Mouse (Mus musculus): ENCODE measurements around the gene Cnst.

Gene Cnst

GRCm38 (mm10) chr1:179545768-179546550, at the start of gene Cnst, which contains the start of gene Tfb2m:
TSS of gene Cnst (plus strand) at chr1:179546370.
TSS of gene Tfb2m (minus strand) at chr1:179546267.
- peak; percentile 98 for DNase-seq (ENCODE audit: low spot score in 2 of 2)

GRCm38 (mm10) chr1:179499257-179499656, 46.9 kb upstream of the Cnst start:
- no peak for DNase-seq (ENCODE audit: low spot score in 2 of 2)

DNA sequence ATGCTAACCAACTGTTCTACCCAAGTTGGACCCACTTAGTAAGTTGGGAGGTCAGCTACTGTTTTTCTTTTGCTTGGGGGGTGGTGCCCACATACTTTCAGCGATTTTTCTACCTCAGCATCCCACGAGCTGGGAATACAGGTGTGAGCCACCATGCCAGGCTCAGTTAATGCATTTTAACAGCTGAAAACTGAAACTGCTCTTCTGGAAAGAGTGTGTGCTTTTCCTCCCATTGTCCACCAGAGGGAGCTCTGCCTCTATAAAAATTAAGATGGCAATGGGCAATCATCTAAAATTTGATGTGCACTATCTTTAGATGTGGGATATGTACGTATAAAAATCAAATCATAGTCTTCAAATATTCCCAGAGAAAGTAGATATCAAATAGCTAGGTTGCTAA, 43.6 kb upstream of the Cnst start:
- DNase-seq (ENCODE audit: low spot score in 2 of 2): peak in 1 of 2 experiments; percentile 21

DNA sequence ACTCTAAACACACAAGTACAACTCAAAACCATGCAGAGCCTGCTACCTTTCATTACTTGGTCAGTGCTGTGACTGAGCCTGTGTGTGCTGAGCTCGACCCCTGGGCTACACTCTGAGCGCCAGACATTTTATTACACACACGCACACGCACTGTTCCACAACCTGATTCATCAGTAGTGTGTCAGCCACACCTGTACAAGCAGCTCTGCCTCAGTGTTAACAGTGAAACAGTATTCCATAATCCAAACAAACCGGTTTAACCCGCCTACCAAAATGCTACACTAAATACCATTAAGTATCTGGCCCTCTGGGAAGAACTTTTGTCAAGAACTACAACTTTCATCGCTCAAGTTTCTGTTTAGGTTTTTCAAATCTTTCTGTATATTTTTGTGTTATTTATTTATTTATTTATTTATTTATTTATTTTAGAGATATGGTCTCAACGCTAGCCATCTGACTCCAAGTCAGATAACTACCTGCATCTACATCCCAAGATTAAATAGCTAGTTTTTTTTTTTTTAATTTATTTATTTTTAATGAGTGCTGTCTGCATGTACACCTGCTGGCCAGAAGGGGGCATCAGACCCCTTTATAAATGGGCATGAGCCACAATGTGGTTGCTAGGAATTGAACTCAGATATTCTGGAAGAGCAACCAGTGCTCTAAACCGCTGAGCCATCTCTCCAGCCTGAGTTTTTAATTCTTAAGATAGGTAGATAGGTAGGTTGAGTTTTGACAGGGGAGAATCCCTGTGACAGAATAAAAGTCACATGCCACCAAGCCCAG, 39.4 kb upstream of the Cnst start:
- DNase-seq (ENCODE audit: low spot score in 2 of 2): peak in 1 of 2 experiments; percentile 50

GRCm38 (mm10) chr1:179510546-179511340, 35.4 kb upstream of the Cnst start:
- no peak for DNase-seq (ENCODE audit: low spot score in 2 of 2)

DNA sequence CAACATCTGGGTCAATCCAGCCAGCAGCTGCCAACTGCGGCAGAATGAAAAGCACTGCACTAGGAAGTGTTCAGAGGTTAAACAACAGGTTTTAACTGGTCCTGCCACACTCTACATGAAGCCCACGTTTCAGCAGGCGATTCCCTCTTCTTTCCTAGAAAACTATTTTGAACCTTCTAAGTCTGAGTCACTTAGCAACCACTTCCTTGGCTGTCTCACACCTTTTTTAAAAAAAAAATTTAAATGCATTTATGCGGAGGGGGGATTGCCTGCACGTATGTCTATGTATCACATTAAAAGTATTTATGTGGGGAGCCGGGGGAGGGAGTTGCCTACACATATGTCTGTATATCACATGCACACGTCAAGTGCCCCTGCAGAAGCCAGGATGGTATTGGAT, 34.3 kb upstream of the Cnst start:
- DNase-seq (ENCODE audit: low spot score in 2 of 2): no peak

DNA sequence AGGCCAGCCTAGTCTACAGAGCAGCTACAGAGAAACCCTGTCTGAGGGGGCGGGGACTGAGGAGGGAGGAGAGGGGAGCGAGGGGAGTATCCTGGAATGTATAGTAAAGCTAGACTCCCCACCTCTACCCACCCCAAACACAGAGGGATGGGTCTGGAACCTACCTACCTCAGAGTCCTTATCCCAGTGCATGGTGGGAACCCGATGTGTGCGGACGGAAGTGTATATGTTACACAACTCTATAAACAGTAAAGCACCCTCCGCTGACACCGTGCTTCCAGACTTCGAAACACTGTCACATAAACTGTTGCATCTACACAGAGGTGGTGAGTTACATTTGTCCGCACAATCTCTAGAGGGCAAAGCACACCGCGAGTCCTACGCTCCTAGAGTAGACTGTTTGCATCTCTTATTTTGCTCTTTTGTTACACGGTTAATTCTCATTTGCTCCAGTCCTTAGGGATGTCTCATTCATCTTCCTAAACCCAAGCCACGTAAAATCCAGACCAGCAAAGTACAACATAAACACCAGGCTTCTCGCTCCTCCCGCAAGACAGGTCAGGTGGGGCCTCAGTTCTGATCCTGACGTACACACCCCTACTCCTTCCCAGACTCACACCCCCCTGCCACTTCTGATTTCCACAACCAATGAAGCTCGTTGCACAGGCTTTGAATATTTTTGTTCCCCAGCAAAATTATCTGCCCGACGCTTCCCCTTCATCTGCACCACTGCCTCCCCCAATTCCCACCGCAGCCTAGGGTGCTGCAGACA, 29.0 kb upstream of the Cnst start:
- peak; percentile 25 to 28 for DNase-seq (ENCODE audit: low spot score in 2 of 2)

DNA sequence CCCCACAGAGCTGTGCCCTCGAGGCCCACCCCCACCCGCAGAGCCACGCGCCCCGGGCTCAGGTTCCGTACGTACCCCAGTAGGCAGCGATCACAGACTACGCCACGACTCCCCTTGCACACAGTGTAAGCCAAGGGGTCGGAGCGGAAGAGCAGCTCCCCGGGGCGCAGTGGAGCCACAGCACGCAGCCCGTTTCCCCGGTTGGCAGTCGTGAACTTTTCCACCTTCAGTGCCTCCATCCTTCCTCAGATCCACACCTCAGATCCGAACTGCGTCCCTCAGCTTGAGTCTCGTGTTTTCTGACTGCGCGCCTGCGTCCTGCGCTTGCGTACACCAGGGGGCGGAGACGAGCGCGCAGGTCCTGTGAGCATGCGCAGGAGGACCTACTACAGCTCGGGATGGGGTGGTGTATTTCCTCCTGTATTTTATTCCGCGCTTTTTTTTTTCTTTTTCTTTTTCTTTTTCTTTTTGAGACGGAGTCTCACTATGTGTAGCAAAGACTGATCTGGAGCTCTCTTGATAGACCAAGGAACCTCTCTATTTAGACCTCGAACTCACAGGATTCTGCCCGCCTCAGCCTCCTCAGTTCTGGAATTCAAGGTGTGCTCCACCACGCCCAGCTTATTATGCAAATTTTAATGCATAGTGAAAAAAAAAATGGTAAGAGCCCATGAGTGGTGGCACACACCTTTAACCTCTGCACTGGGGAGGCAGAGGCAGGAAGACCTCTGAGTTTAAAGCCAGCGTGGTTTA, 28.3 kb upstream of the Cnst start, which contains the start of gene Smyd3:
Smyd3 (minus strand) TSS at position 329 of the 753 bp plus-strand sequence.
- DNase-seq (ENCODE audit: low spot score in 2 of 2): peak; percentile 79 to 89

GRCm38 (mm10) chr1:179519901-179520300, 26.3 kb upstream of the Cnst start:
- no peak for DNase-seq (ENCODE audit: low spot score in 2 of 2)

DNA sequence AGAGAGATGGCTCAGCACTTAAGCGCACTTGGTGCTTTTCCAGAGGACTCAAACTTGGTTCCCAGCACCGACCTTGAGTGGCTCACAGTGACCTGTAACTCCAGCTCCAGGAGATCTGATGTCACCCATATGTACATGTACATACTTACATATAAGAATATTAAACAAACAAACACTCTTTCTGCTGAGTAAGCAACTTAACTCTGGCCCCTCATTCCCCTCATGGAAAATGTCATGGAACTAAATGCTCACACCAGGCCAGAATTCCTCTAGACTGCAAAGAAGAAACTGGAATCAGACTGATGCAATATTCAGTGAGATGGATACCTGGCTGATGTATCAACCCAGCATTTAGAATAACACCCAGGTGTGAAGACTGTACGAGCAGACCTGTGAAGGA, 7.1 kb upstream of the Cnst start:
- DNase-seq (ENCODE audit: low spot score in 2 of 2): no peak

- no peak for DNase-seq (ENCODE audit: low spot score in 2 of 2)
These were observed 6.3 kb upstream of the Cnst start for GRCm38 (mm10) chr1:179539887-179540286.

- peak in 1 of 2 experiments; percentile 35 for DNase-seq (ENCODE audit: low spot score in 2 of 2)
These were observed 4.7 kb upstream of the Cnst start for GRCm38 (mm10) chr1:179541502-179541901.

GRCm38 (mm10) chr1:179546551-179546917, 364 bp downstream of the Cnst start:
- DNase-seq (ENCODE audit: low spot score in 2 of 2): no peak

DNA sequence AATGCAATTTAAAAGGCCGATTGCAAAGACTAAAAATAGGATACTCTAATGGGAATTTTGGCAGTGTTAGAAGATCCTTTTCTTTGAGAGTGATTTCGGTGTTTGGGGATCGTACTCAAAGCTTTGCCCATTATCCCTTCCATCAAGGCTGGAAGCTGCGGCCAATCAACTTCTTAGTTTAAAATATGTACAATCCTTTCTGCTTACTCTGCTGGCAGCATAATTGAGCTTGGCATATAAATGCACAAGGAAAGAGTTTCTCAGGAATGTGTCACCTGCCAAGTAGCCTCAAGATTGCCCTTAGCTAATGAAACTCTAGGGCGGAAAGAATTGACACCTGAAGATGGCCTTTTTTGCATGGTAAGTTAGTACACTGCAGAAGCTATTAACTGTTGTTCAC, 1.0 kb downstream of the Cnst start:
- no peak for DNase-seq (ENCODE audit: low spot score in 2 of 2)

- DNase-seq (ENCODE audit: low spot score in 2 of 2): no peak
These were observed 2.0 kb downstream of the Cnst start for GRCm38 (mm10) chr1:179548220-179548619.

GRCm38 (mm10) chr1:179548996-179549752, 3.0 kb downstream of the Cnst start:
- DNase-seq (ENCODE audit: low spot score in 2 of 2): no peak

DNA sequence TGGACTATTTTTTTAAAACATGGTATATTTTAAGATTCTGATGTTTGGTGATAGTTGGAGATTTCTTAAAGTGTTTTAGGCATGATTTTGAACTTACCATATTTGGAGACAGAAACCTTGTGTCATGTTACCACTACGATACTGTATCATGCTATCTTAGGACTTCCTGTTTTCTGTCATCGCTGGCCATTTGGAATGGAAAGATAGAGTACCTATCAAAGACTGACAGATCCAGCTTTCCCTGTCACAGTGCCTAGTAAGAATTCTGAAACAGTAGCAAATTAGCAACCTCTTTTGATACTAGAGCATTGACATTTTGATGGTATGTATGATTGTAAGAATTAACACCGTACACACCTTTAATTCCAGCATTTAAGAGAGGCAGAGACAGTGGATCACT, 5.2 kb downstream of the Cnst start:
- DNase-seq (ENCODE audit: low spot score in 2 of 2): no peak

GRCm38 (mm10) chr1:179551921-179552320, 5.8 kb downstream of the Cnst start:
- no peak for DNase-seq (ENCODE audit: low spot score in 2 of 2)

GRCm38 (mm10) chr1:179552751-179553150, 6.6 kb downstream of the Cnst start:
- no peak for DNase-seq (ENCODE audit: low spot score in 2 of 2)
